Mouse (Mus musculus): Measurements from ENCODE around the gene Pkhd1.

DNA sequence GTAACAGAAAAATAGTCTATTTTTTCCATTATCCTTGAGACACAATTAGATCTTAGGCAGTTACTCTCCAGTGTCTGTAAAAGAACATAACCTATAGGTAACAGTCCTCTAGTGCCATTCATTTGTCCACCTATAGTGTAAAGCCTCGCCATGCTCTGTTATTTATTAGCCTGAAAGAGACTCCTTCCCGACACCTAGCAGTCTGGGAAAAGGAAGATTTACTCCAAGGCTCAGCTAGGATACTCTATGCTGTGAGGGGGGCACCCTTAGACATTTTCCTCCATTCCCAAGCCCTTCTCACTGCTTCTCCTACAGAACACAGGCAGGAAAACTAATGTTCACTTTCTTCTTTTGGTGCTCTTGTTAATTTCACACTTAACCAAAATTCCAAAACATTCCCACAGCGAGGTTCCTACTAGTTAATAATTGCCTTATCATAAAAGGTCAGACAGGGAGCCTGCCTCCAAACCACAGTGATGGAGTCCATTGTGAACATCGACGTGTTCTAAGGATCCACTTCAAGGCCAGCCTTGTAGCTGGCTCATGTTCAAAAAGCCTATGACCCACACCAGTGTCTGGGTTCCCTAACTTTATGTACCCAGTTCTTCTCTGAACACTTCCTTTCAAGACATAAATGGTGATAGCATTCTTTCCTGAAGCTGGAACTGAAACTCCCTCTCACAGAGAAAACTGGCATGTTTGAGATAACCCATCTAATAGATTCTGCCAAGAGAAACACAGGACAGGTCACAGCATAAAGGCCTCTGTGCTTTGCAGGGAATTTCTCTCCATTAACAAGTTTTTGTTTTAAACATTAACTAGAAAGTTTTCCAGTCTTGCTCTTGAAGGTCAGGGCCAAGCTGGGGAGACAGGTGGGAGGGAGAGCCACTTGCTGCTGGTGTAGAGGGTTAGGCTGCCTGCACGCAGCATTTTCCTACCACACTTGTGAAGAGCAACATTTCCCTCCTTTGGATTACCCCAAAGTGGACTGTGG is 35.9 kb upstream of the Pkhd1 start:
- no peak for TF ChIP-seq POLR2A (IDR thresholded peaks at IDR 0.05; ENCODE audit: borderline replicate concordance, control insufficient read depth, low read depth, low read length)
- no peak for TF ChIP-seq CTCF (IDR thresholded peaks at IDR 0.05; ENCODE audit: control insufficient read depth, insufficient read depth, low read length)
